Mouse (Mus musculus) cortical plate, adult 2 months (tissue): ENCODE results near the gene Nlrp6.

ENCODE experiments used
- CTCF ChIP-seq: fragments of 200-500 bp; IDR thresholded peaks from 2 replicates; pipeline ENCODE4 v1.5.1; 2011; ENCODE audit warnings: mild to moderate bottlenecking, control low read depth, low read length; ENCODE audit not compliant: insufficient read depth; ENCODE audit errors: extremely low read depth
- POLR2A ChIP-seq: fragments of 200-500 bp; IDR thresholded peaks from 2 replicates; pipeline ENCODE4 v1.6.1; 2011; ENCODE audit warnings: mild to moderate bottlenecking, low read length, control low read depth; ENCODE audit not compliant: insufficient read depth; ENCODE audit errors: extremely low read depth

- no peak for TF ChIP-seq CTCF
- TF ChIP-seq POLR2A = no peak
Measured at GRCm38 (mm10) chr7:140880865-140881515, 39.7 kb upstream of the Nlrp6 start.
